Mouse (Mus musculus): ENCODE results near the gene Hoxa7.

- TF ChIP-seq CTCF (IDR thresholded peaks at IDR 0.05; ENCODE audit: insufficient read depth, low read depth, low read length), result no peak
- TF ChIP-seq POLR2A (IDR thresholded peaks at IDR 0.05; ENCODE audit: insufficient read depth, low read depth, low read length), result no peak
Measured at GRCm38 (mm10) chr6:52170166-52170897, 51.3 kb downstream of the Hoxa7 start.
